Mouse (Mus musculus) heart, adult 18-20 months (tissue): ENCODE results near the gene Farsa. TPM values are rescaled to one million over a fixed set of nuclear protein-coding genes. Genes with fewer than 3 reads are reported as not detected.

Experiments
- DNase-seq, 2 experiments: peaks; one replicate each; pipeline ENCODE4 v3.0.0; 2021 to 2022; ENCODE audit warnings: mixed read lengths in 1 of 2
- total RNA-seq, 2 experiments: library from RNA; stranded (reverse); gene quantifications; 2 replicates each; pipeline ENCODE4 v1.2.3; 2021

The Farsa gene
- total RNA-seq, 2 experiments from 2014 or later, result 22.6 to 22.9 TPM

DNA sequence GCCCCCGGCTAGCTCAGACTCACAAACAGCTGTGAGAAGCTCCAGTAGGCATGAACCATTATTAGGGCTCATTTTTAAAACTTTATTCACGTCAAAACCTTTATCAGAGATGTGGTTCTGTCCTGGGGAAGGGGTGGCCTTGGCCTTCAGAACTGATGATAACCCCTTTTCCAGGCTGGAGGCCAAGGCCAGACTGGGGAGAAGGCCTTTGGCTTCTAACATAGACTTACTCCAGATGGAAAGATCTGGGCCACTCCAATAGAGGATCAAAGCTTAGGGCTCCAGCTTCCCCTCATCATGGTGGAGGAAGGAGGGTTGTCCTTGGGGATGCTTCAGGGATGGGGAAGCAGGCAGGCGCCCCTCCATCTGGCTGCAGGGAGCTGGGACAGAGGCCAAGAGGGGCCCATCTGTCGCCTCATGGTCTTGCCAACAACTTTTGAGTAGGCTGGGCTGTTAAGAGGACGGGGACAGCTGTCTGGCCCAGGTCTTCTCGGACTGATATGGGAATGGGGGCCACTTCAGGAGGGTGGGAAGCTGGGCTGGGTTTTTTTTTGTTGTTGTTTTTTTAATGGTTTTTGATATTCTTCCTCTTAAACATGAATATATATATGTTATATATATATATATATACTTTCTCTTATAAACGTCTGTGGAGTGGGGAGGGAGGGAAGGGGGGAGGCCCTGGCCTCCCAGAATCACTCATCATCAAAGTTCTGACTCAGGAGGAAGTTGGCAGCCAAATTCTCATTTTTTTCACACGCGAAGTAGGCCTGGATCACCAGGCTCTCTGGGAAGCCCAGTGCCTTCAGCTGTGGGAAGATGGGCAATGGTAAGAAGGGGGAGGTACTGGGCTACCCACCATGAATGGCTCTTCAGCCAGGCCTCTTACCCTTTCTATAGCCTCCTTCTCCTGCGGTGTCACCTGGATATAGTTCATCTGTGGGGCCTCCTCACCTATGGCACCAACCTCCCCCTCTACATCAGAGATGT lies 21.6 kb upstream of the Farsa start:
- DNase-seq, result no peak

DNA sequence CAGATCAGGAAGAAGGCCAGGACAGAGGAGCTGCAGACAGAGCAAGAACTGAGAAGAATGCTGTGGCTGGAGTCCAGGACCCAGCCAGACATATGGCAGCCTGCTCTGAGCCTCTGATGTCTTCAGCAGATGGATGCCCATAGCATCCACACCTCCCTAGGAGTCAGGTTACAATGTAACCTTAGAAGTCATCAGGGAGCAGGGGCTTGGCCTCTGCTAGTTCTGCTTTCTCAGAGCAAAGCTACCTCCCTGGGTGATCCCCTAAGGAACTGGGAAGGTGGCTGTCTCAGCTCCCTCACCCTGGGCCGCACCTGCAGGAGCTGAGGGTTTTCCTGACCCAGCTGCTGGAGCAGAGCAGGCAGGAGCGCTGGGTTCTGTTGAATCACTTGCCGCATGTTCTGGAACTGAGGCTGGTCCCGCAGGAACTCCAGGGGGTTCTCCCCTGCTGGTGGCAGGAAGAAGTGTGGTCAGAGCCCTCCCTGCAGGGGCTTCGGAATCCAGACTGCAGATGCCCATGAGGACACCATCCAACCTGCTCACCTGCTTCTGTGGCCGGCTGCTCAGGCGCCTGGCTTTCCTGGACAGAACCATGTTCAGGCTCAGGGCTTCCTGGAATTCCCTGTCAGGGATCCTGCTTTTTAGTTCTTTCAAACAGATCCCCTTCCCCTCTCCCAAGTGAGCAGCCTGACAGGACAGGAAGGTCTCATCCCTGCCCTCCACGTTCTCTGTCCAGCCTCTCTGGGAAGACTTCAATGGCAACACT lies 19.5 kb upstream of the Farsa start:
- no peak for DNase-seq

DNA sequence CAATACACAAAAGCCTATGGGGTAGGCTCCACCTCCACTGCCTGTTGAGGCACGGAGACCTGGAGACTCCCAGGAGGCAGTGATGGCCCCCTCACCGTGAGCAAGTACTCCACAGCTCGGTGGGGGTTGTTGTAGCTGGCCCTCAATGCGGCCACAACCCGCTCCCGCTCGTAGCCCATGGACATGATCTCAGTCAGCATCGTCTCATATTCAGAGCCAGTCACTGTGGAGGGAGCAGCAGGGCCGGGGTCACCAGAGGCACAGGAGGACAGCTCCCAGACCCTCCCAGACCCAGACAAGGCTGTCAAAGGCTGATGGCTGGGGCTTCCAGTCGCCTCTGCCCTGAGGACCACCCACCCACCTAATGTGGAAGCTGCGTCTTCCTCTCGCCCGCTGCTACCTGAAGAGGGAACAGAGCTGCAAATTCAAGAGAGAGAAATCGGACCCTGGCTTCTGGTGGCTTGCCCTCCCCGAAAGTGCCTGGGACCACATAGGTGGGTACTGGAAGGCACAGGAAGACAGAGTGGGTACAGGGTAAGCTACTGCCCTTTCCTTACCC lies 18.8 kb upstream of the Farsa start:
- DNase-seq, result no peak

DNA sequence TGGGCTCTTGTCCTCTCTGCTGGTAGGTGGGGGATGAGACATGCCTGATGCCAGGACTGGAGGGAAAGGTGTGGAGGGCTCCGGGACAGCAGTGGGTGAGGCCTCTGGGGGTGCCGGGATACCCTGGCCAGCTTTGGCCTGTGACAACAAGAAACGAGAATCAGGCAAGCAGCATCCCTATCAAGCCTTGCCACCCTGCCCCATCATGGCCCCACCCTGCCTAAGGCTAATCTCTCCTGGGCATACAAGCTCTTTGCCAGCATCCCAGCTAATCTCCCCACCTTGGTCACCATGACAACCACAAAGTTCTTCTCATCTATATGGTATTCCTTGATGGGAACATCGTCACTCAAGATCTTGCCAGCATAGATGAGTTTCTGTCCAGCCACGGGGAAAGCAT lies 18.3 kb upstream of the Farsa start:
- no peak for DNase-seq

DNA sequence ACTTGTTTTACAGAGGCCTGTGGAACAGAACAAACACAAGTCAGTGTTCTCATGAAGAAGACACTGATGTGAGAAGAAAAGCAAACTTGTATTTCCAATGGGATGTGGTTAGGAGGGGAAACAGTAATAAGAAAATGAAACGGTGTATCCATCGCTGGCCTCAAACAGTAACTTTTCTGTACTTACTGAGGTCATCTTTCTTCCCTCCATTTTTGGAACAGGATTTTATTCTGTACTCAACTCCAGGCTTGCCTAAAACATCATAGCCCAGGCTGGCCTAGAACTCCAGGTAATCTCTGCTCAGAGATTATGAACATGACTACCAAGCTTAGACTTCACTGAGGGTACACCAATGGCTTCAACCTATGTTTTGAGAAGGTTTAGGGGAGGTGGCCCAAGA lies 17.4 kb upstream of the Farsa start:
- DNase-seq, result no peak

DNA sequence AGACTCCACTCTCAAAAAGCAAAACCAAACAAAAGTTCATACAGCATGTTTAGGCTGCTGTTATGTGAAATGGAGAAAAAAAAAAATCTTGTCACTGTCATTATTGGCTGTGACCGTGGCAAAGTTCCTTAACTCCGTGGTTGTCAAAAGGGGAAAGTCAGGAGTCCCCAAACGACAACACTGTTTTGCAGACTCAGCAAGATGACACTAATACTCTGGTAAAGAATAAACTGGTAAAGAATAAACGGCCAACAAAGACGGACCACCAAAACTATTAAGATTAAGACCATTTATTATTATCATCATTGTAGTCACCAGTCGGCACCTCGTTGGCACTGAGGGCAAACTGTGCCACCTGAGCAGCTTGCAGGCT lies 16.9 kb upstream of the Farsa start:
- no peak for DNase-seq

DNA sequence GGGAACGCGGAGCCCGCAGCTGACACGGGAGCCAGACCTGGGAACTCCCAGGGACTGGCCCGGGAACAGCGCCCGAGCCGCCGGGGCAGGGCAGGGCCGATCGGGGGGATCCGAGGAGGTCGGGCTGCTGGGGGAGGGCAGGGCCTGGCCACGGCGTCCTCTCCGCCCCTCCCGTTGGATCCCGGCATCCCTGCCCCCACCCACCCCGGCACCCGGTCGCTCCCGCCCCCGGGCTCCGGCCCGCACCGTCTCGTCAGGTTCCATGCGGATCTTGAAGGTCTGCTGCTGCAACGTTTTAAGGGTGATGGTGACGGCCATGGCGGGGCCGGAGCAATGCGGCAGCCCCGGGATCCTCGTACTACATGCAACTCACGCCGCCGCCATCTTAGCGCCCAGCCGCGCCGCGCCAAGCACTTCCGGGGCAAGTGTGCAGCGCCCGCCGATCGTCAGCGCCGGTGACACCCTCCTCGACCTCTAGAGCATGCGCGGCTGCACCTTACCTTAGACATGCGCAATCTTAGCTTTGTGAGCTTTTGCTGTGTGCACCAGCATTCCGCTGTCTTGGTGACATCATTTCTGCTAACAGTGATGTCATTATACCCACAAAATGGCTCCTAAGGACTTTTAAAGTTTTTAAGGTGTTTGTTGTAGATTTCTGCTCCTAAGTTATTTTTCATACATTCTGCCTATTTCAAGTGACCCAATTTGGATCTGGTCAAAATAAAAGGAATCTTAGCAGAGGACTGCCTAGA lies 16.4 kb upstream of the Farsa start, which contains the start of gene Rad23a:
TSS of gene Rad23a (minus strand) at position 418 of the 752 bp plus-strand sequence.
- DNase-seq, result peak; percentile 92 to 94

DNA sequence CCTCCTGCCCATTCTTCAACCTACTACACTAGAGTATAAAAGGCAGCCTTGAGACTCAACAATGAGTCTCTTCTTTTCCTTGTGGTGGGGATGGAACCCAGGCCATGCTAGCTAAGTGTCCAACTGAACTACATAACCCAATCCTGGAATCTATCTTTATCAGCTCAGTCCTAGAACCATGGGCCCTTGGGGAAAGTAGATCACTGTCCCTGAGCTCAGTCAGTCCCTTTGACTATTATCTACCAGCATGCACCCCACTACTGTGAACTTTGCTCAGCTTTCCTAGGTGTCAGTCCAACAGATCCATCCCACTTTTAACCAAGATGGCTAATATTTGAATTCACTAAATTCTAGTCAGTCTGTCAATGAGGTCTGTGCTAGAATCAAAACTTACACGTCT lies 15.3 kb upstream of the Farsa start:
- DNase-seq, result no peak

DNA sequence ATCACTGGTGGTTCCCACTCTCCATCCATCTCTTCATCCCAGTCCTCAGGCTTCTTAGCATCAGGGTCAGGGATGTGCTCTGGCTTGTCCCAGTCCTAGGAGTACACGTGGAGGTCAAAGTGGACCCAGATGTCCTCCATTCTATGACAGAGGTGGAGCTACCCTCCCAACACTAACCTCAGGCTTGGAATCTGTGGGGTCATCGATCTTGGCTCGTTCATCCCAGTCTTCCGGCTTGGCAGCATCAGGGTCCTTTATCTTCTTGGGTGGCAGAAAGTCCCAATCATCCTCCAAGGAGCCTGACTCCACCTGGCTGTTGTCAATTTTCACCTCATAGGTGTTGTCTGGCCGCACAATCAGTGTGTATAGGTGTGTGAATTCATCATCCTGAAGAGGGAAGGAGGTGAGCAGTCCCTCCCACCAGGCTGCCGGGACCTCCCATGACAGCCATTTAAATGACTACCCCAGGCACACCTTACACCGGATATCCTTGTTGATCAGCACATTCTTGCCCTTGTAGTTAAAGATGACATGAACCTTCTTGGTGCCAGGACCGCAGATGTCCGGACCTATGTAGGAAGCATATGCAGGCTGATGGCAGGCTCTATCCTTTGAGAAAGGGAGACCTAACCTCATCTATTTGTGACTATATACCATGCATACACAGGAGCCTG lies 12.3 kb upstream of the Farsa start:
- no peak for DNase-seq

DNA sequence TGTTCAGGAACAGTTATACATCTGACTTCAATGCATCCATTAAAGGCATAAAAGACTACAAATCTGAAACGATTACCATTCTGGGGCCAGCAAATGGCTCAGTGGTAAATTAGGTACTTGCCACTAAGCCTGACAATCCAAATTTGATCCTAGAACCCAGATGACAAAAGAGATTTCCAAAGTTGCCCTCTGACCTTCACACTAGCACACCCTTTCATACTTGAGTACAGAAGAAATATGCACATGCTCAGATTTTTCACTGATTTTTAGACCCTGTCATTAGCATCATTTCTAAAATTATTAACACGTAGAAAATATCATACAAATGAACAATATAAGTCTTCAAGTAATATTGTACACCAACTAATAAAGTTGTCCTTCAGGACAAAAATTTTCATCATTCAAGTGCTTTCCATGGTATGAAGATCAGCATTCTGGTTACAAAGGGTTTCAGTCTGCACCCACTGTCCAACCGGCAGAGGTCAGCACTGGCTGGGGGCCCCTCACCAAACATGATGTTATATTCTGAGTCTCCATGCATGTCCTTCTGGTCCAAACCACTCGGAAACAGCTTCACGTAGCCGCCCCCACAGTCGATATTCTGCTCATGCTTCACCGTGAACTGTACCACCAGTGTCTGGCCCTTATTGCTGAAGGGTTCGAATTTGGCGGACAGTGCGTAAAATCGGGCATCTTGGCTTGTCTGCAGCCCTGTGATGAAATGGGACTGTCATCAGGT lies 11.3 kb upstream of the Farsa start:
- DNase-seq, result peak in 1 of 2 experiments; percentile 48

DNA sequence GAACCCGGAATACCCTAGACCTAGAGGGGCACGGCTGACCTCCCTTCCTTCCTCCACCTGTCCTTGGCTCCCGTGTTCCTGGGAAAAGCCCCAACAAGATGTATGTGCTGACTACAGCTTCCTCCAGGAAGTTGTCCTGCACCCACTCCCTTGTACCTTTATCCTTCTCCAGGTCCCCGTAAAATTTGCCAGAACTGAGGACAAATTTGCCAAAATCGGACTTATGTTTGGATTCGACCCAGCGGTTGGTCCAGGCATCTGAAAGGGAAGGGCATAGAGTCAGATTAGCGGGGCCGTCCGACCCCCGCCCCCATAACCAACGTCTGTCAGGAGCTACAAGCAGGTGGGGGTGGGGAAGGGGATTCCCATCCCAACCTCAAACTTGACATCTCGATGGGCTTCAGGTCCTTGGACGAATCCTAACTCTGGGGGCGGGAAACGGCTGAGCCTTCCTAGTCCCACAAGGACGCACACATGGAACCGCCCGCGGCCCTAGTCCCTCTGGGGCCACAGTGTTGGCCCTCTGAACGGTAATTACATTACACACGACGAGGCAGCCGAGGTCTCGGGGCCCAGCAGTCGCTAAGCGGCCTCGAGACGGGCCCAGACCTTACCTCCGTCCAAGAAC lies 10.6 kb upstream of the Farsa start:
- peak in 1 of 2 experiments; percentile 31 for DNase-seq

DNA sequence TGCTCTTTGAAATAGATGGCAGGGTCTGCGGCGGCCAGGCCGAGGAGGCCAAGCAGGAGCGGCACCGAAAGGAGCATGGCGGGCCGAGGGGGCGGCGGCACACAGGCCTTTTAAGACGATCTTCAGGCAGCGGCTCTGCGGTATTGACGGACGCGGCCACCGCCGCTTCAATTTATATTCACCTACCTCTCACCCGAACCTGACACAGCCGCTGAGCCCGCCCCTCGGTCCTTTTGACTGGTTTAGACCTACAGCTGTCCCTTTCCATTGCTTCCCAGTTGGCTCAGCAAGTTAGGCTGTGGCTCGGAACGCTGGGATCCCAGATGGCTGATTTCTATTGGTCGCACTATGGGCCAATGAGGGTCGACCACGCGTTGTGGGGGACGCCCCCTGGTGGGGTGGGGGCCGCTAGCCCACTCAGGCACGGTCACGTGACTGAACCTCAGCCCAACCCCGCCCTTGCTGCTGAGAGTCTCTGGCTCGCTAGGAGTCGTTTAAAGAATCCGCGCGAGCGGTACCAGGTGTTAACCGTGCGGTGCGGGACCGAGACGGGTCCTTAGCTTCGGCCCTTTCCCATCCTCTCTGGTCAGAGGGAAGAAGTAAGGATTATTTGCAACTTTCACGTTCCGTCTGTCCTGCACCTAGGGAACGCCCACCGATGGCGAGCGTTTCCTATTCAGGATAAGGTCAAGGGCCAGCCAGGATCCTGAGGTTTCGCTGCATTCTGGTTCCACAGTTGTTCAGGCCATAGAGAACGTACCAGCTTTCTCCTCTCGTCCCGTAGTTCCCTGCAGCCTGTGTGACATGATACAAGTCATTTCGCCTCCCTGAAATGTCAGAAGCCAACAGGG lies 9.8 kb upstream of the Farsa start, which contains the start of gene Calr:
TSS of gene Calr (minus strand) at position 213 of the 851 bp plus-strand sequence.
- peak; percentile 98 to 100 for DNase-seq

DNA sequence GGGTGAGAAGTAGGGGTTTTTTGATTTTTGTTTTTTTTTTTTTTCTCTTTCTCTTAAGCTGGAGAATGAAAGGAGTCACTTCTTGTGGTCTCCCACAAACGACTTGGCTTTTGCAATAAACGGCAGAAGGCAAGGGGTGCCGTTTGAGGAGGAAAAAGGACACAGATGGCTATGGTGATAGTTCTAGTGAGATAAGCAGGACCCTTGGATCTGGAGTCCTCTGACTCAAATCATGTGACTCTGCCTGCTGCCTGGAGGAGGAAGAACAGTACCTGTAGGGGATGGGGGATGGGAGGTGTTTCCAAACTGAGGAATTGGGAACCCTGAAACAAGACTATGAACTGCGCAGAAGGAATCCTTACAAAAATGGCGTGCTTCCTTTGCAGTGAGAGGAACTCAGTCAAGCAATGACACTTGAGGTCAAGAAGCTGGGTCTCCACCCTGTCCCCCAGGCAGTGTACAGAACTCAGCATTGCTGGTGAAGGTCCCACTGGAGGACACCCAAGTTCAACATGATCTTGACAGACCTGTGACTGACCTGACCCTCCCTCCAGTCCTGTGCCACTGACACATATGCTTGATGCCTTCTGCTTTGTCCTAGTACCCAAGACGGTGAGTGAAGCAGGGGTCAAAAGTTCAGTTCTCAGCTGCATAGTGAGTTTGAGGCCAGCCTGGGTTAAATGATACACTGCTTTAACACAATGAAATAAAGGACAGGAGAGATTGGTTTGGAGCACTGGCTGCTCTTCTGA lies 8.9 kb upstream of the Farsa start:
- peak in 1 of 2 experiments; percentile 32 for DNase-seq

DNA sequence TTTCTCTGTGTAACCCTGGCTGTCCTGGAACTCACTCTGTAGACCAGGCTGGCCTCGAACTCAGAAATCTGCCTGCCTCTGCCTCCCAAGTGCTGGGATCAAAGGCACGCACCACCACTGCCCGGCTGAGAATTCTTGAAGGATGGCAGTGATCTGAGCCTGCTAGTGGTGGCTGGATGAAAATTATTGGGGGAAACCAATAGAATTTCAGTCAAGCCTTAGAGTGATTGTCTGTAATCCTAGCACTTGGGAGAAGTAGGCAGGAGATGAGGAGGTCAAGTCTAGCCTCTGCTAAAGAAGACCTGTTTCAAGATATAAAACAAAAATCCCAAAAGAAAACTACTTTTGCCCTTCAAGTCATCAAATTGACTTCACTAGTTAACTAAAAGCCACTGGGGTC lies 355 bp upstream of the Farsa start:
- no peak for DNase-seq

DNA sequence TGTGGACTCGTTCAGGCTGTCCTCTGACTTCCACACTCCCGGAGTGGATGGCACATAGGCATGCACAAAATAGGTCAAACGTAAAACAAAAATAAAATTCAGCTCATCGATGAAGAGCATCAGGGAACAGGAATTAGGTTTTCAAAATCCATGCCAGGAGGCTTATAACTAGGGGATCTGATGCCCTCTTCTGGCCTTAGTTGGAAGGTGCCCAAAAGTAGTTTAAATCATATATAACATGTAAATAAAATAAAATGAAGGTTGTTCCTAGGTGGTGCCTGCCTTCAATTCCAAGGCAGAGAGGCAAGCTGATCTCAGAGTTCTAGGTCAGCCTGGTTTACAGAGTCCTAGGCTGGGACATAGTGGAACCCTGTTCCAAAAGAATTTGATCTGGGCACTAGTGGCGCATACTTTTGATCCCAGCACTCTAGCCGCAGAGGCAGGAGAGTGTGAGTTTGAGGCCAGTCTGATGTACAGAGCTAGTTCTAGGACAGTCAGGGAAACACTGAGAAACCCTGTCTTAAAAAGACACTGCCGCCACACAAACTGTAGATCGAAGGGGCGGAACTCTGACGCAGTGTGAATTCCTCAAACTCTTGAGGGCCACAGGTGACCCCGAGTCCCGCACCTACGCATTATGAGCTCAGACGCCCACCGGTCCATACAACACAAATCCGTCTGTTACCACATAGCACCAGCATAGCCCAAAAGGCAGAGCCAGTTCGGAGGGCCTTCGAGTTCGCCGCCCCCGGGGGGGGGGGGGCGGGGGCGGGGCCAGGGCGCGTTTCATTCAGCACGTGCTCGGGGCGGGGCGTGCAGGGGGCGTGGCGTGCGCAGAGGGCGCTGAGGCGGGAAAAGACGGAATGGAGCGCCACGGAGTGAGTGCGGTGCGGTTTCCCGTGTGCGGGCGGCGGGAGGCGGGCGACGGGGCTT lies 14.9 kb downstream of the Farsa start, which contains the start of gene Syce2:
TSS of gene Syce2 (plus strand) at position 736 of the 933 bp plus-strand sequence.
- DNase-seq, result peak; percentile 82 to 85

DNA sequence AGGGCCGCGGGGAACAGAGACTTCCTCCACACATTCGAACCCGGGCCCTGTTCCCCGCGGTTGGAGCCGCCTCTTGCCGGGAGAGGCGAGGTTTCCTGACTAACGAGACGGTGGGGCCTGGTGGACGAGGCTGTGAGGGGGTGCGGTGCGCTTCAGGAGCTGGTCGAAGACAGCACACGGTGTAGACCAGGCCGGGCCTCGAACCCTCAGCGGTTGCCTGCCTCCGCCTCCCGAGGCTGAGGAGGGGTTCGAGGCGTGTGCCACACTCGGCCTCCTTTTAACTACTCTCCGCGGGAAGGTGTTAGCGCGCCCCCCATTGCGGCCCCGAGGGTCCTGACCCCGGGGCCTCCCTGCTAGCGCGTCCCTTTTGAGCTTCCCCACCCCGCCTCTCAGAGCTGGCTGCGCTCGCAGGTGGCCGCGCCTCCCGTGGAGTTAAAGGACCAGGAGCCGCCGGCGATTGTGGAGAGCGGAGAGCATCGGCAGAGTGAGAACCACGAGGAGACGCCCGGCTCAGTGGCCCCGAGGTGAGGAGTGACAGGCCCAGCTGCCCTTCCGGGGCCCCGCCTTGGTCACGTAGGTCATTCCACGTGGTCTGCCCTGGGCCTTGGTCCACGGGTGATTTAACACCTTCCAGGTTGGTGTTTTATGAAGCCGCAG lies 15.6 kb downstream of the Farsa start:
- peak; percentile 14 to 28 for DNase-seq

DNA sequence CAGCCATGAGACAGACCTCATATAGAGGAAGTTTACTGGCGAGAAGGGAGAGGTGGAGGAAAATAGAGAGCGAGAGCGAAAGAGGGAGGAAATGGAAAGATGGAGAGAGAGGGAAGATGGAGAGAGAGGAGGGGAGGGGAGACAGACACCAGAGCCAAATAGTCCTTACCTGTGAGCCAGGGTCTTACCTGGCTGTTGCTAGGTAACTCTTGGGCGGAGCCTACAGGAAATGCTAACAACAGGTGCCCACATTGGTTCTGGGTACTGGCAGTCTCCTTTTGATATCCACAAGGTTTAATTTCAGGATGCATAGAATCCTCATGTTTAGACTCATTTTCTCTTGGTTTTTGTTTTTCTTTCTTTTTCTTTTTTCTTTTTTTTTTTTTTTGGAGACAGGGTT lies 16.2 kb downstream of the Farsa start:
- no peak for DNase-seq
